Mouse (Mus musculus) CH12.LX (cell line): ENCODE results near the gene S1pr3. TPM values are rescaled to one million over a fixed set of nuclear protein-coding genes. Genes with fewer than 3 reads are reported as not detected.

Source experiments
- DNase-seq: peaks from one replicate; pipeline ENCODE4 v3.0.0-alpha.2; 2013; ENCODE audit errors: extremely low read depth
- H3K27ac ChIP-seq: 2 replicates; pipeline ENCODE4 v1.5.1; 2012; ENCODE audit warnings: low read depth, mild to moderate bottlenecking, control low read depth, moderate library complexity; ENCODE audit not compliant: insufficient read depth
- H3K27me3 ChIP-seq: replicated peaks from 2 replicates; pipeline ENCODE3; 2012; ENCODE audit warnings: inconsistent platforms
- H3K36me3 ChIP-seq, 2 experiments: replicated peaks in 1 of 2; 2 replicates each; pipeline versions ENCODE3 to v1.6.1; 2012; ENCODE audit warnings: inconsistent platforms in 1 of 2, low read length in 1 of 2, mild to moderate bottlenecking in 1 of 2, mixed read lengths in 1 of 2, moderate library complexity in 1 of 2; ENCODE audit not compliant: control insufficient read depth in 1 of 2, insufficient read depth in 1 of 2
- H3K4me1 ChIP-seq, 2 experiments: 2 replicates each; pipeline ENCODE4 v1.6.1; 2012; ENCODE audit warnings: inconsistent platforms in 1 of 2, moderate library complexity in 1 of 2; ENCODE audit not compliant: insufficient read depth in 2 of 2, control insufficient read depth in 1 of 2
- H3K4me2 ChIP-seq: 2 replicates; pipeline ENCODE4 v1.6.1; 2012; ENCODE audit warnings: low read depth, mild to moderate bottlenecking, control low read depth; ENCODE audit not compliant: poor library complexity, insufficient read depth, severe bottlenecking
- H3K4me3 ChIP-seq, 3 experiments: fragments of 150-350 bp in 1 of 3; sonication (generic) in 1 of 3; replicated peaks in 1 of 3; 2 replicates each; pipeline versions ENCODE3 to v1.5.1; 2011 to 2012; ENCODE audit warnings: low read depth in 2 of 3, low read length in 2 of 3, mild to moderate bottlenecking in 2 of 3, moderate library complexity in 2 of 3, control low read depth in 1 of 3, improper control_type of control experiment in 1 of 3, inconsistent platforms in 1 of 3, mixed read lengths in 1 of 3; ENCODE audit not compliant: poor library complexity in 1 of 3
- H3K79me2 ChIP-seq: replicated peaks from 2 replicates; pipeline ENCODE4 v1.6.1; 2012; ENCODE audit warnings: mild to moderate bottlenecking, moderate library complexity; ENCODE audit not compliant: control insufficient read depth, poor library complexity, insufficient read depth, severe bottlenecking; ENCODE audit errors: extremely low read depth
- H3K9ac ChIP-seq: 2 replicates; pipeline ENCODE4 v1.6.1; 2012; ENCODE audit warnings: low read depth, mild to moderate bottlenecking, control low read depth, moderate library complexity; ENCODE audit not compliant: insufficient read depth
- H3K9me3 ChIP-seq: replicated peaks from 2 replicates; pipeline ENCODE3; 2012; ENCODE audit warnings: low read length, inconsistent platforms, mixed read lengths
- BHLHE40 ChIP-seq: IDR thresholded peaks from 2 replicates; pipeline ENCODE4 v1.6.1; 2011; ENCODE audit warnings: mild to moderate bottlenecking, low read depth, low read length, improper control_type of control experiment
- CHD1 ChIP-seq: IDR thresholded peaks from 2 replicates; pipeline ENCODE4 v1.6.1; 2012; ENCODE audit warnings: low read depth, low read length, improper control_type of control experiment, inconsistent platforms
- CHD2 ChIP-seq: IDR thresholded peaks from 2 replicates; pipeline ENCODE4 v1.6.1; 2011; ENCODE audit warnings: low read length, improper control_type of control experiment
- CTCF ChIP-seq, 2 experiments: IDR thresholded peaks in 1 of 2; conservative IDR thresholded peaks in 1 of 2; 2 replicates each; pipeline ENCODE4 v1.5.1; 2011 to 2012; ENCODE audit warnings: low read depth in 2 of 2, low read length in 2 of 2, improper control_type of control experiment in 1 of 2, inconsistent platforms in 1 of 2, mild to moderate bottlenecking in 1 of 2, moderate library complexity in 1 of 2
- E2F4 ChIP-seq: IDR thresholded peaks from 2 replicates; pipeline ENCODE4 v1.6.1; 2011; ENCODE audit warnings: low read depth, low read length, improper control_type of control experiment; ENCODE audit not compliant: insufficient replicate concordance
- IRF4 ChIP-seq: IDR thresholded peaks from 2 replicates; pipeline ENCODE4 v1.6.1; 2014; ENCODE audit warnings: low read depth, mild to moderate bottlenecking, inconsistent platforms, low read length, improper control_type of control experiment
- MAX ChIP-seq: IDR thresholded peaks from 2 replicates; pipeline ENCODE4 v1.6.1; 2011; ENCODE audit warnings: low read length, improper control_type of control experiment
- MAZ ChIP-seq: IDR thresholded peaks from 2 replicates; pipeline ENCODE4 v1.6.1; 2012; ENCODE audit warnings: low read depth, mild to moderate bottlenecking, inconsistent platforms, low read length, improper control_type of control experiment, moderate library complexity
- MEF2A ChIP-seq: IDR thresholded peaks from 2 replicates; pipeline ENCODE4 v1.6.1; 2014; ENCODE audit warnings: low read depth, mild to moderate bottlenecking, inconsistent platforms, low read length, improper control_type of control experiment, borderline replicate concordance
- MXI1 ChIP-seq: IDR thresholded peaks from 2 replicates; pipeline ENCODE4 v1.6.1; 2011; ENCODE audit warnings: mild to moderate bottlenecking, low read depth, low read length, improper control_type of control experiment
- MYC ChIP-seq: IDR thresholded peaks from 2 replicates; pipeline ENCODE4 v1.6.1; 2011; ENCODE audit warnings: low read depth, mild to moderate bottlenecking, improper control_type of control experiment, low read length
- NELFE ChIP-seq: IDR thresholded peaks from 2 replicates; pipeline ENCODE4 v1.6.1; 2011; ENCODE audit warnings: low read depth, low read length, improper control_type of control experiment
- NRF1 ChIP-seq: IDR thresholded peaks from 2 replicates; pipeline ENCODE4 v1.6.1; 2014; ENCODE audit warnings: low read depth, mild to moderate bottlenecking, inconsistent platforms, low read length, improper control_type of control experiment, moderate library complexity
- POLR2A ChIP-seq: IDR thresholded peaks from 2 replicates; pipeline ENCODE4 v1.6.1; 2011; ENCODE audit warnings: low read depth, mild to moderate bottlenecking, improper control_type of control experiment, low read length
- POLR2AphosphoS2 ChIP-seq: IDR thresholded peaks from 2 replicates; pipeline ENCODE4 v1.6.1; 2011; ENCODE audit warnings: low read depth, low read length, improper control_type of control experiment
- RAD21 ChIP-seq: IDR thresholded peaks from 2 replicates; pipeline ENCODE4 v1.6.1; 2011; ENCODE audit warnings: low read depth, mild to moderate bottlenecking, low read length, improper control_type of control experiment, moderate library complexity
- RCOR1 ChIP-seq: conservative IDR thresholded peaks from 2 replicates; pipeline ENCODE4 v1.6.1; 2012; ENCODE audit warnings: low read depth, mild to moderate bottlenecking, inconsistent platforms, low read length, improper control_type of control experiment
- SIN3A ChIP-seq: IDR thresholded peaks from 2 replicates; pipeline ENCODE4 v1.6.1; 2012; ENCODE audit warnings: low read length, improper control_type of control experiment, inconsistent platforms
- SMC3 ChIP-seq: IDR thresholded peaks from 2 replicates; pipeline ENCODE4 v1.6.1; 2011; ENCODE audit warnings: low read depth, low read length, improper control_type of control experiment
- USF2 ChIP-seq: conservative IDR thresholded peaks from 2 replicates; pipeline ENCODE4 v1.6.1; 2011; ENCODE audit warnings: low read depth, low read length, improper control_type of control experiment
- ZC3H11A ChIP-seq: IDR thresholded peaks from 2 replicates; pipeline ENCODE4 v1.6.1; 2012; ENCODE audit warnings: low read depth, mild to moderate bottlenecking, inconsistent platforms, low read length, improper control_type of control experiment
- ZMIZ1 ChIP-seq: IDR thresholded peaks from 2 replicates; pipeline ENCODE4 v1.6.1; 2012; ENCODE audit warnings: low read depth, mild to moderate bottlenecking, inconsistent platforms, low read length, improper control_type of control experiment
- dilution Hi-C: fragments of 300-500 bp; cut with MboI; formaldehyde crosslinking; loops from 2 replicates; pipeline ENCODE4 v1.14.3; 2020; ENCODE audit warnings: low sequenced_read_pairs; ENCODE audit not compliant: extremely low pct_unique_long_range_greater_than_20kb, extremely low pct_ligation_motif_present
- in situ Hi-C: fragments of 300-500 bp; cut with MboI; formaldehyde crosslinking; loops from 3 replicates; pipeline ENCODE4 v1.14.3; 2019; ENCODE audit warnings: low sequenced_read_pairs, low pct_ligation_motif_present, low pct_unique_long_range_greater_than_20kb, mixed read lengths
- polyA plus RNA-seq: library from polyadenylated mRNA; unstranded; fragments of >175 nt; gene quantifications from 2 replicates; pipeline ENCODE4 v1.2.1, GENCODE M21; 2012; ENCODE audit warnings: low read depth; ENCODE audit not compliant: insufficient read length
- total RNA-seq, 2 experiments: library from RNA; depleted of rRNA; stranded (reverse); fragments of 300-350 nt in 1 of 2; fragments of >200 nt in 1 of 2; gene quantifications; 2 replicates each; pipeline ENCODE4 v1.2.3; 2012 to 2014

S1pr3 gene
- total and polyA plus RNA-seq, 3 experiments: 7.5 to 33.4 (median 8.6) TPM

DNA sequence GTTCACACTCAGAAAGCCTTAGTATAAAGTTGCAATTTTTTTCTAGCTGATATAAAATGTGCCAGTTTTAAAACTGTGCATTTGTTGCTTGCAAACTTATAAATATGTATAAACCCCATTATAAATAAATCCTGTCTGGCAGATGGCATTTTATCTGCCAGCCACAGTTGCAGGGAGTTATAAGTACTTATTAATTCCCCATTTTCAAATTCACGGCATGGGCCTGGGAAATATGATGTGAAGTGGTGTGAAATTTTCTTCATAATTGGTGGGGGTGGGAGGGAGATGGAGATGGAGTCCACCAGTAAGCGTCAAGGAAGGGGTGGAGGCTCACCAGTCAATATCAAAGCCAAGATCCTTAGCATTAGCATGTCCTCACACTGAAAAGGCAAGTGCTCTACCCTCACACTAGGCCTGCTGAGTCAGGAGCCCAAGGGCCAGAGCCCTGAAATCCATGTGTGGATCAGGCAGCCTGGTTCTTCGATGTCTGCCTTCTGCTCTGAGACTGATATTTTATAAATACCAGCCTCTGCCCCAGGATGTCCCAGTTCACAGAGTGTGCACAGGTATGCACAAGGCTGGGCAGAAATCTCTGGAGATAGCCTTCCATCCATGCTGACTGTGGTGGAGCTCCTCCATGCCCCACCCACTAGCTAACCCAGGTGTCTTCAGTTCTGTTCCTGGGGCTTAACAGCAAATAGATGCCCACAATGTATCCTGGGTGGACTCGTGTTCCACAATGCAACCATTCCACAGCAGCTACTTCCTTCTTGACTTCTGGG, 17.4 kb downstream of the S1pr3 start:
- Histone ChIP-seq H3K79me2 (no peaks in the 10 kb centered on the region), H3K4me2 (no peak overlapping the region), H3K27ac (no peak overlapping the region), H3K9me3 (no peaks in the 10 kb centered on the region), H3K4me1 (peaks cover 3 to 16% of the 10 kb centered on the region in 2 experiments), H3K36me3 (peaks cover 0 to 26% of the 10 kb centered on the region in 2 experiments), H3K4me3 (no peak overlapping the region), H3K27me3 (no peaks in the 10 kb centered on the region), H3K9ac (no peak overlapping the region)
- DNase-seq: no peak
- dilution Hi-C loops: no loop called here
- no peak for TF ChIP-seq USF2
- no peak for TF ChIP-seq MAZ
- TF ChIP-seq MAX: no peak
- in situ Hi-C loops: loop anchor here (5.0 kb wide), 2 partner anchors 239 to 464 kb away; no protein-coding TSS in a partner anchor

GRCm38 (mm10) chr13:51433371-51433770, 24.9 kb downstream of the S1pr3 start:
- H3K9ac ChIP-seq: no peak overlapping the region

DNA sequence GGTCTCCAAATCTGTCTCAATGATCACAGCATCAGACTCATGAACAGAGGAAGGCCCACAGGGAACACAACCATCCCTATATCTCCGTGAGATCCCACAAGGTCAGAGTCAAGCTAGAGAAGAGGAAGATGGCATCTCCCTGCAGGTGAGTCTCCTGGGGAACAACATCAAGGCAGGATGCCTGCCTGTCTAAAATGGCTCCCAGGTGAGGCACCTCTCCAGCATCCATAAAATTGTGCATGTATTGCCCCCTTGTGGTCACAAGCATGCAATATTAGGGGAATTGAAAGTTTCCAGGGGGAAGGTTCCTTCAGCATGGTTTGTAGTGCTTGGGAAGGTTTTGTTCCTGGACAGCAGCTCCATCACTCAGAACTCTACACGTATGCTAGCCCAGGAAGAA, 26.0 kb downstream of the S1pr3 start:
- H3K9ac ChIP-seq: no peak overlapping the region
- H3K4me3 ChIP-seq: no peak overlapping the region
- dilution Hi-C loops: no loop called here
- peak; percentile 82 for TF ChIP-seq RAD21
- no peak for TF ChIP-seq SIN3A
- TF ChIP-seq ZC3H11A: peak; percentile 35; the same call in 1 of the 2 replicates
- no peak for TF ChIP-seq NRF1
- TF ChIP-seq POLR2A: no peak
- TF ChIP-seq CTCF (conservative IDR thresholded peaks at IDR 0.05 in 1 of 2, IDR thresholded peaks at IDR 0.05 in 1 of 2; ENCODE audit: low read depth in 2 of 2, low read length in 2 of 2): peak; percentile 50 to 77; a peak in 3 of 4 replicates
- TF ChIP-seq ZMIZ1: no peak
- no peak for TF ChIP-seq CHD1
- TF ChIP-seq SMC3: peak; percentile 79
- 0 out of 2 replicates have a peak, but pooled peaks have one; percentile 27 for TF ChIP-seq IRF4
- in situ Hi-C loops: no loop called here
- H3K79me2 ChIP-seq: no peaks in the 10 kb centered on the region
- H3K27ac ChIP-seq: no peak overlapping the region
- peaks cover 0 to 6% of the 10 kb centered on the region in 2 experiments; a peak in 2 of 4 replicates for H3K4me1 ChIP-seq
- no peaks in the 10 kb centered on the region for H3K36me3 ChIP-seq
- peak; percentile 60 for DNase-seq
- H3K9me3 ChIP-seq: no peaks in the 10 kb centered on the region
- H3K4me2 ChIP-seq: no peak overlapping the region
- H3K27me3 ChIP-seq: peaks cover 2% of the 10 kb centered on the region

More at GRCm38 (mm10) chr13:51433371-51433770, 24.9 kb downstream of the S1pr3 start:
- in situ Hi-C loops (no loop called here), dilution Hi-C loops (no loop called here)
- H3K27ac ChIP-seq: no peak overlapping the region
- peaks cover 2% of the 10 kb centered on the region for H3K27me3 ChIP-seq
- TF ChIP-seq ZC3H11A (no peak), BHLHE40 (no peak), SIN3A (no peak), RCOR1 (no peak), IRF4 (no peak), MXI1 (no peak), E2F4 (no peak), POLR2A (no peak), MEF2A (no peak), USF2 (no peak), MYC (no peak), POLR2AphosphoS2 (no peak), CHD2 (no peak), NELFE (no peak)
- no peaks in the 10 kb centered on the region for H3K9me3 ChIP-seq
- DNase-seq: no peak
- no peaks in the 10 kb centered on the region for H3K36me3 ChIP-seq
- H3K4me2 ChIP-seq: no peak overlapping the region
- H3K4me1 ChIP-seq: peaks cover 0 to 6% of the 10 kb centered on the region in 2 experiments; a peak in 2 of 4 replicates
- H3K4me3 ChIP-seq: no peak overlapping the region
- no peaks in the 10 kb centered on the region for H3K79me2 ChIP-seq
